Mouse (Mus musculus) embryonic facial prominence, embryonic 11.5 days (tissue): ENCODE measurements around the gene Apol7e. TPM values are rescaled to one million over a fixed set of nuclear protein-coding genes. Genes with fewer than 3 reads are reported as not detected.

Experiments
- ATAC-seq: fragments of 200-750 bp; cut with Nextera tagmentation; replicated peaks from 2 replicates; pipeline ENCODE4 v1.8.0; 2017; ENCODE audit warnings: low read depth; ENCODE audit not compliant: insufficient number of reproducible peaks, low FRiP score, low TSS enrichment
- DNase-seq: peaks from one replicate; pipeline ENCODE4 v3.0.0-alpha.2; 2015; ENCODE audit warnings: low spot score
- H3K27ac ChIP-seq: fragments of 300-500 bp; sonication (generic); replicated peaks from 2 replicates; pipeline ENCODE4 v1.5.1; 2014; ENCODE audit warnings: mild to moderate bottlenecking, low read depth, low read length, control low read depth
- H3K27me3 ChIP-seq: fragments of 300-500 bp; sonication (generic); 2 replicates; pipeline ENCODE4 v1.6.1; 2014; ENCODE audit warnings: mild to moderate bottlenecking, low read length, moderate library complexity, mixed read lengths; ENCODE audit not compliant: control insufficient read depth, insufficient read depth
- H3K36me3 ChIP-seq: fragments of 300-500 bp; sonication (generic); replicated peaks from 2 replicates; pipeline ENCODE4 v1.6.1; 2014; ENCODE audit warnings: low read depth, mild to moderate bottlenecking, low read length, moderate library complexity, mixed read lengths; ENCODE audit not compliant: control insufficient read depth, insufficient read depth
- H3K4me1 ChIP-seq: fragments of 300-500 bp; sonication (generic); 2 replicates; pipeline ENCODE4 v1.6.1; 2014; ENCODE audit warnings: low read length, mixed read lengths; ENCODE audit not compliant: control insufficient read depth, insufficient read depth
- H3K4me2 ChIP-seq: fragments of 300-500 bp; sonication (generic); 2 replicates; pipeline ENCODE4 v1.6.1; 2014; ENCODE audit warnings: low read depth, mild to moderate bottlenecking, control low read depth, low read length, moderate library complexity
- H3K4me3 ChIP-seq: fragments of 300-500 bp; sonication (generic); 2 replicates; pipeline ENCODE4 v1.5.1; 2014; ENCODE audit warnings: low read depth, low read length, control low read depth
- H3K9ac ChIP-seq: fragments of 300-500 bp; sonication (generic); replicated peaks from 2 replicates; pipeline ENCODE4 v1.6.1; 2014; ENCODE audit warnings: mild to moderate bottlenecking, control low read depth, low read length
- H3K9me3 ChIP-seq: fragments of 300-500 bp; sonication (generic); replicated peaks from 2 replicates; pipeline ENCODE4 v1.6.1; 2016; ENCODE audit warnings: mild to moderate bottlenecking, low read length, inconsistent platforms, mixed read lengths; ENCODE audit not compliant: control insufficient read depth
- WGBS: fragments of 180-500 bp; shearing (Covaris S2); extraction: QIAGEN DNeasy Blood & Tissue Kit; methylation state at CpG from one replicate; pipeline ENCODE4 v1.1.7; 2014; 5-methylcytosine and 5-hydroxymethylcytosine counted together
- polyA plus RNA-seq: library from polyadenylated mRNA; unstranded; fragments of >200 nt; fragmentation: Nextera tagmentation; extraction: Ambion mirVana; gene quantifications from 2 replicates; pipeline ENCODE4 v1.2.1, GENCODE M21; 2014

Apol7e gene
- polyA plus RNA-seq, 1 experiment from 2014 or later = not detected

DNA sequence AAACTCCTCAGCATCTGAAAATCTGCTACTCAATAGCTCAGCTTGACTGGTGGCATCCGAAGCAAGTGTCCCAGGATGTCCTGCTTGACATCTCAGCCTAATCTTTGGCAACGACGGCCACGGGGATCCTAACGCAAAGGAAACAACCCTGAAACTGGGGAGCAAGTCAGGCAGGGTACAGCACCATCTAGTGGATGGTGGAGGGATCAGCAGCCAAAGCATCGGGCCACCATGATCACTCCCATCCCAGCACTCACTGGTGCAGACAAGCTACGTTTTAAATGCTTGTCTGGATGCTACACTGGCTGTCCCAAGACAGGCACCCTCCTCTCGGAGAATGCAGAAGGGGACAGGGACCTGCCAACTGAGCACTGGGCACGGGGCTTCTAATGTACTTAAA is 58.2 kb downstream of the Apol7e start, which contains the start of gene Apol8:
TSS of gene Apol8 (minus strand) at position 156 of the 400 bp plus-strand sequence.
- ATAC-seq = no peak
- WGBS = 5% methylated on average over 9 of the region's 9 CpGs

DNA sequence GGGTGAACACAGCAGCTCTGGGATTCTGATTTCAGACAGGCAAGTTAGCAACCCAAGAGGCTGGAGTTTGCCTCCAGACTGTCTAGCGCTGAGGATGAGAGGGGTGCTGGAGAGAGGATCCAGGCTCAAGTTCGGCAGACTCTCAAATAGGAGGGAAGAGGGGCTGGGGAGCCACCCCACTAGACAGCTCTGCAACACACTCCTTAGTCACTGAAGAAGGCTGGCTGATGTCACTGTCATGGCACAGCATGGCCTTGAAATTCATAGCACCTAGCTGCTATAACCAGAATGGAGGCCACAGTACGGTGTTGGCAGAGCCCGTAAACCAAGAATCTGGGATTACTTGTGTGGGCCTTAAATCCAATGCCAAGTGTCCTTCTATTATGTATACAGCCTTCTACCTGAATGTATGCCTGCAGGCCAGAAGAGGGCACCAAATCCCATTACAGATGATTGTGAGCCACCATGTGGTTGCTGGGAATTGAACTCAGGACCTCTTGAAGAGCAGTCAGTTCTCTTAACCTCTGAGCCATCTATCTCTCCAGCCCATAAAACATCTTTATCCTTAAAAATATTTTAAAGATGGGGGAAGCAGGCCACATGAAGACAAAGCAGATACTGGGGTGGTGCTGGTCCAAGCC is 59.0 kb downstream of the Apol7e start:
- Histone ChIP-seq H3K27ac (no peak overlapping the region), H3K9me3 (no peaks in the 10 kb centered on the region), H3K36me3 (no peaks in the 10 kb centered on the region; the same call in none of the 2 replicates), H3K4me2 (no peak overlapping the region), H3K4me1 (no peaks in the 10 kb centered on the region), H3K27me3 (no peaks in the 10 kb centered on the region), H3K9ac (no peak overlapping the region), H3K4me3 (no peak overlapping the region)
- 80% methylated on average over 4 of the region's 4 CpGs for WGBS
- DNase-seq = no peak
- no peak for ATAC-seq

More for the DNA sequence above, 58.2 kb downstream of the Apol7e start, which contains the start of gene Apol8:
- Histone ChIP-seq H3K9ac (no peak within 1 kb of the TSS), H3K4me3 (no peak within 1 kb of the TSS), H3K36me3 (no peaks in the 10 kb centered on the region; the same call in none of the 2 replicates), H3K9me3 (no peaks in the 10 kb centered on the region), H3K27ac (no peak within 1 kb of the TSS), H3K4me1 (no peaks in the 10 kb centered on the region), H3K4me2 (no peak within 1 kb of the TSS), H3K27me3 (no peaks in the 10 kb centered on the region)
- peak; percentile 74 for DNase-seq

DNA sequence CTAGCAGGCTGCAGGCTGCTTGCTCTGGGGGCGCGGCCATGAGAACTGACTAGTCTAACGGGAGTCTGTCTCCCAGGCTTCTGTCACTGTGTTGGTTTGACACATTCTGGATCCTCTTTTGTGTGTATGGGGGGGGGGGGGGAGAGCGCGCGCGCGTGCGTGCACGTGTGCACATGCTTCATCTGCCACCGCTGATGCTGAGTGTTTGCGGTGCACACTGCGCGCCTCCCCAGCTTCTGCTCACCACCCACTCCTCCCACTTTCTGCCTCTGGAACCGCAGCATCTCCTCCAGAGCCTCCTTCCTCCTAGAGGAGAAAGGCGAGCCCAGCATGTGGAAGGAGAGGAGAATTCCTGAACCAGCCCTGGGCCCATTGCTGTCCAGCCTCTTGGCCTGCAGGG is 61.4 kb downstream of the Apol7e start:
- Histone ChIP-seq H3K27ac (no peak overlapping the region), H3K27me3 (no peaks in the 10 kb centered on the region), H3K9me3 (no peaks in the 10 kb centered on the region), H3K9ac (no peak overlapping the region), H3K4me1 (no peaks in the 10 kb centered on the region), H3K4me2 (no peak overlapping the region), H3K4me3 (no peak overlapping the region), H3K36me3 (peaks cover 5% of the 10 kb centered on the region)
- WGBS = 94% methylated on average over 16 of the region's 16 CpGs
- ATAC-seq = no peak
- no peak for DNase-seq

DNA sequence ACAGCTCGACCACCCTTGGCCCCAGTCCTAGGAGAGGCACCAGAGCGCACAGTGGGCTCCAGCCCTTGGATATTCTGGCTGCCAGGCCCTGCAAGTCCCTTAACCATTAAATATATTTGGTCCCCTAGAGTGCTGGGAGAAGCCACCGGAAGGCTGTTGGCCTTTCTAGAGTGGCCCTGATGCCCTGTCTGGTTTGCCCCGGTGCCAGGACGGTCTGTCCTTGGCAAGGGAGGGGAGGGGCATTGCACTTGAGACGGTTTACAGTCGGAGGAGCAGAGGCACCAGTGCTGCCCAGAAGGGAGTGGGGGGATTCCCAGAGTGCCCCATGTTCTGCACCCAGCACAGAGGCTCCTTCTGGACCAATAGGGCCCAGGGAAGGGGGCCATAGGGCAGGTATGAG is 62.4 kb downstream of the Apol7e start:
- no peak overlapping the region for H3K4me2 ChIP-seq
- H3K9ac ChIP-seq = no peak overlapping the region
- no peaks in the 10 kb centered on the region for H3K4me1 ChIP-seq
- H3K27me3 ChIP-seq = no peaks in the 10 kb centered on the region
- DNase-seq (no peak), ATAC-seq (no peak)
- no peaks in the 10 kb centered on the region for H3K9me3 ChIP-seq
- H3K4me3 ChIP-seq = no peak overlapping the region
- peaks cover 12% of the 10 kb centered on the region for H3K36me3 ChIP-seq
- WGBS = 96% methylated on average over 7 of the region's 7 CpGs
- no peak overlapping the region for H3K27ac ChIP-seq

DNA sequence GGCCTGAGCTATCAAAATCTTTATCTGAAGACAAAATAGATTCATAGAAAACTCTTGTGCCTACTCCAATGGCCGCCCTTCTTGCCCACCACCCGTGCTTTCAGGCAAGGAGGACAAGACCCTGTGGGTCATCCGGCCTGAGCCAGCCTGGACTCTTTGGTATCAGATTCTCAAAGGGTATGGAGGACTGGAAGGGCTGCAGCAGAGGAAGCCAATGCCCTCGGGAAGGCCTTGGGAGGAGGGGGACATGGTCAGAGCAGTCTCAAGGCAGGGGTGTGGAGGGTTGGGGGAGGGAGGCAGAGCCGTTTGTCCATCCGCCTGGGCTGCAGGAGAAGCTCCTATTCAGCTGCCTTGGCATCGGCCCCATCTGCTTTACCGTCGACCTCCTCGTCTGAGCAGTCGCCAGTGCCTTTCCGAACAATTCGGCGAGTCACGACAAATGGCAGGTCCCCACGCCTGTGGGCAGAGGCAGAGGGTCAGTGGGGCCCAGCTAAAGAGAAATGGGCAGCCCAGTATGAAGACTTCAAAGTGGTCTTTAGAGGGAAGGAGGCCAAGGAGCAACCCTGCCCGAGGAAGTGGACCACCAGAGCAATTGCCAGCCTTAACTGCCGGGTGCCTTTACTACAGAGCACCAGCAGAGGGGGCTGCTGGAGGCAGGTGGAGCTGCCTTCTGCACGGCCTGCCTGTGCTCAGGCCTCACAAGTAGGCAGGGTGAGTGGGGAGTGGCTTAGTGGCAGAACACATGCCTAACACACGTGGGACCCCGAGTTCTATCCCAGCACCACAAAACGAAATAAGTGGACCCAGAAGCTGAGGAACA is 63.1 kb downstream of the Apol7e start:
- 80% methylated on average over 22 of the region's 22 CpGs for WGBS
- DNase-seq = peak; percentile 59
- H3K27ac ChIP-seq = no peak overlapping the region

DNA sequence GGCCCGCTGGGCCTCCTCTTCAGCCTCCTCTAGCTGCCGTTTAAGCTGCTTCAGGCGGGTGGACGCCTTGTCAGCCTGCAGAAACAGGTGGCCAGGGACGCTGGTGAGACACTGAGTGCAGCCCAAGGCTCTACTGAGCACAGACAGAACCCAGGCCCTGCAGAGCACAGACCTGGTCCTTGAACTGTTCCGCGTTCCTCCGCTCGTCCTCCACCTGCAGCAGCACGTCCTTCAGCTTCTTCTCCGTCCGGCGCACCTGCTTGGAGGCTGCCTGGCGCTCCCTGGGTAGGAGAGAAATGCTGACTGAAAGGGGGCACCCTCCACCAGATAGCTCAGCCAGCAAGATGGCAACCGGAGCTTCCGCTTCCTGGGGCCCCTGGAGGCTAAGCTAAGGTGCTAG is 64.4 kb downstream of the Apol7e start:
- H3K27ac ChIP-seq = no peak overlapping the region
- H3K36me3 ChIP-seq = peaks cover 16% of the 10 kb centered on the region

More for the DNA sequence above, 63.1 kb downstream of the Apol7e start:
- ATAC-seq = no peak
- no peak overlapping the region for H3K9ac ChIP-seq
- H3K4me1 ChIP-seq = no peaks in the 10 kb centered on the region
- H3K27me3 ChIP-seq = no peaks in the 10 kb centered on the region
- no peaks in the 10 kb centered on the region for H3K9me3 ChIP-seq
- H3K4me2 ChIP-seq = no peak overlapping the region
- H3K4me3 ChIP-seq = no peak overlapping the region
- H3K36me3 ChIP-seq = peaks cover 12% of the 10 kb centered on the region

DNA sequence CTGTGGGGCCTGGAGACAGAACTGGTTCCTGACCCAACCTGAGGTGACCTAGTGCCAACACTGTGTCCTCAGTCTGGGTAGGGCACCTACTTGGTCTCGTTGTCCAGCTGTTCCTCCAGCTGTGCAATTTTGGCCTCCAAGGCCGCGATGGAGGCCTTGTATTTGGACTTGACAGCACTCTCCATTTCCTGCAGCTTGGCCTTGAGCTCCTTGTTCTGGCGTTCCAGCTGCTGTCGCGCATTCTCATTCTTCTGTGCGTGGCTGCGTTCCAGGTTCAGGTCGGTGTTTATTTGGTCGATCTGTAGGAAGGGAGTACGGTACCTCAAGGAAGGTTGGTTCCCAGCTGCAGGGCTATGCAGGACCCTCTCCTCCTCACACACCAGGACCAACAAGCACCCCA is 65.0 kb downstream of the Apol7e start:
- 94% methylated on average over 11 of the region's 11 CpGs for WGBS
- Histone ChIP-seq H3K4me1 (no peaks in the 10 kb centered on the region), H3K36me3 (peaks cover 16% of the 10 kb centered on the region), H3K4me2 (no peak overlapping the region), H3K9me3 (no peaks in the 10 kb centered on the region), H3K27me3 (no peaks in the 10 kb centered on the region), H3K27ac (no peak overlapping the region), H3K4me3 (no peak overlapping the region), H3K9ac (no peak overlapping the region)
- ATAC-seq = no peak
- no peak for DNase-seq

More for the DNA sequence above, 64.4 kb downstream of the Apol7e start:
- Histone ChIP-seq H3K4me1 (no peaks in the 10 kb centered on the region), H3K4me2 (no peak overlapping the region), H3K4me3 (no peak overlapping the region), H3K9ac (no peak overlapping the region), H3K9me3 (no peaks in the 10 kb centered on the region), H3K27me3 (no peaks in the 10 kb centered on the region)
- DNase-seq (no peak), ATAC-seq (no peak)
- 89% methylated on average over 16 of the region's 16 CpGs for WGBS

DNA sequence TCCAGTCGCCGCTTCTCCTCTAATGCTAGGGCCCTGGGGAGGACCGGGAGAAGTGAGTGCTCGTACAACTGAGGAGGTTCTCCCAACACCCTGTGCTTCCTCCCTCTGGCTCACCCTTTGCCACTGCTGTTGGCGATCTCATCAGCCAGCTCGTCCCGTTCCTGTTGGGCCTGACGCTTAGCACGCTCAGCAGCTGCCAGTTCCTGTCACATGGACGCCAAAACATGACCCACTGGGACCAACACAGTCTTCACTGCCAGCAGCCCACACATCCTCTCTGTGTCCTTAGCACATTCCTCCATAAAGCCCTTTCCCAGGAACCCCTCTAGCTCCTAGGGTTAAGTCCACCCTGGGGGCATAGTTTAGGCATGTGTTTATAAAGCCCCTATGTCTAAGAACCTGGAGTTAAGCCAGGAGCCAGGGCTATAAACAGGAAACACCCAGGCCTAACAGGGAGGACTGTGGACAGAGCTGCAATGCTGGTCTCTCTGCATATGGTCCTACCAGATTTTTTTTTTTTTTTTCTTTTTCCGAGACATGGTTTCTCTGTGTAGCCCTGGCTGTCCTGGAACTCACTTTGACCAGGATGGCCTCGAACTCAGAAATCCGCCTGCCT is 65.8 kb downstream of the Apol7e start:
- 83% methylated on average over 13 of the region's 13 CpGs for WGBS
- ATAC-seq = no peak
- H3K27ac ChIP-seq = no peak overlapping the region
- H3K4me2 ChIP-seq = no peak overlapping the region
- H3K36me3 ChIP-seq = peaks cover 16% of the 10 kb centered on the region
- H3K9me3 ChIP-seq = no peaks in the 10 kb centered on the region
- no peak for DNase-seq
- no peaks in the 10 kb centered on the region for H3K4me1 ChIP-seq
- H3K27me3 ChIP-seq = no peaks in the 10 kb centered on the region
- H3K9ac ChIP-seq = no peak overlapping the region
- H3K4me3 ChIP-seq = no peak overlapping the region
